Mouse (Mus musculus): Measurements from ENCODE around the gene E2f6.

DNA sequence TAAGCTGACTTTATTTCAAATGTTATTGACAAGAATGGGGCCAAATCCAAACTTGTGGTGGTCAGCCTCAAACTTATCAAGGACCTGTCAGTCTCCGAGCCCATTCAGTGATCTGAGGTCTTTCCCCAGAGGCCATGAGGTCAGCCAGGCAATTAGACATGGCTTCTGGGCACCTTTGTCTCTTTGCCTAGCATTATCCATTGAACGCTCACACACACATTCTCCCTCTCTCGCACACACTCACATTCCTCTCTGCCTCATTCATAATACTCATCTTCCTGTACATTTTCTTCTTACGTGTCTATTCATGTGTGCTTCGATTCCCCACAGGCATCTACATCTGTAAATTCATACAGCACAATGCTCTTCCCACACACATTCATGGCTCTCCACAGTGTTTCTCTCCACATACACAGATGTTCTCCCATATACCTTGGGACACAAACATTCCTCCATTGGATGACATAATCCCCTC, 6.8 kb upstream of the E2f6 start:
- TF ChIP-seq CTCF (IDR thresholded peaks at IDR 0.05): no peak
- TF ChIP-seq EP300 (IDR thresholded peaks at IDR 0.05; ENCODE audit: insufficient read depth, low read depth, low read length): no peak

All from heart, adult 2 months (tissue).